Mouse (Mus musculus) right cerebral cortex, postnatal 10 days (tissue): ENCODE measurements at regions not wholly inside any gene's neighbourhood (a gene's known extent, or its start where the extent isn't known, plus 50 kb on each side); places are given as distances from the start of the nearest gene placed in this dataset.

Experiments used
- DNase-seq, 2 experiments: peaks; one replicate each; pipeline ENCODE4 v3.0.0; 2021; ENCODE audit warnings: low spot score in 2 of 2

DNA sequence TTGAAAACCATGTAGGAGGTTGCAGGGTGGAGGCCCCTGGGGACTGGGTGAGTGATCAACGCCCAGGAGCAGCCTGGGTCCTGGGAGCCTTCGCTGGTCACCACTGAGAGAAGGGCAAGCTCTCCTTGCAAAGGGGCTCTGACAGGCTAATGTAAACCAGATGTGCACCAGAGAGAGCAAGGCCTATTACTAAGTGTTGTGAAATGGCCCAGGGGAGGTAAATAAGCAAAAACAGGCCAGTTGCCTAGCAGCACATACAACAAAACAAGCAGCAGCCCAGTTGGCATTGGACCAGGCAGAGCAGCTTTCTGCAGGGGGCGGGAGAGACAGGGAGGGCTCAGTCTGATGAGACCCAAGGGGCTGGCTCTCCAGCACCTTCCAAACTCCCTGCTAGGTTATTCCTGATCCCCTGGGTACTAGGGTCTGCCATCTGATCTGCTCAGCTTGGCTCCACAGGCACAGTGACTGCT, 239.5 kb upstream of the Fggy start:
- peak; percentile 40 to 41 for DNase-seq

DNA sequence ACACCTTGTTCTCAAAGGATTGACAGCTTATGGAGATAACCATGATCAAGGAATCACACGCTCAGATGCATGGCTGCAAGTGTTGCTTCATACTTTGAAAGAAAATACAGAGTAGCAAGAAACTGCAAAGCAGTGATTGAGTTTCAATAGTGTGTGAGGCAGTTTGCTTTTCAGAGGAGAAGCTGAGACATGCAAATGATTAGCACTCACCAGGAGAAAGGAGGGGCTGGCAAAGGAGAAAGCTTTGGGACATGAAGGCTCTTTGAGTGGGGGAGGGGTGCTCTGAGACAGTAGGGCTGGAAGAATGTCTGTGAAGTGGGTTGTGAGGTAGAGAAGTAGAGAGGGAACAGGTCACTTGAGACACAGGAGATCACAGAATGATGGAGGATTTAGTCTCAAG, 238.7 kb upstream of the Fggy start:
- DNase-seq = no peak

- no peak for DNase-seq
Measured at GRCm38 (mm10) chr4:95319036-95319435, 238.3 kb upstream of the Fggy start.

- DNase-seq = no peak
Measured at GRCm38 (mm10) chr4:95325861-95326260, 231.4 kb upstream of the Fggy start.

DNA sequence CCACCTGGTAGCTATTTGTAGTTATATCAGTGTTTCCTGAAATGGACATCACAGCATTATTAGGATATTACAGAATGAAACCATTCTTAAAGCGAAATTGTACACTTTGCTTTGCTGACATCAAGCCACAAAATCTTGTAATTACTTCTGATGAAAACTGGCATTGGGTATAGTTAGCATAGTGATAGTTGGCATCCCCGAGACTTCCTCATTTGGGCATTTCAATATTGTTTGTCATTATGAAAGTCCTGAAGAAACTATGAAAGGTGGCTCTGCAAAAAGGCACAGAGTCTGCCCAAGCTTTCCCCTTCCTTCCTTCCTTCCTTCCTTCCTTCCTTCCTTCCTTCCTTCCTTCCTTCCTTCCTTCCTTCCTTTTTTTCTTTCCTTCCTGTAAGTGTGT, 217.5 kb upstream of the Fggy start:
- DNase-seq = no peak

- DNase-seq = no peak
Measured at GRCm38 (mm10) chr4:95340926-95341325, 216.4 kb upstream of the Fggy start.

DNA sequence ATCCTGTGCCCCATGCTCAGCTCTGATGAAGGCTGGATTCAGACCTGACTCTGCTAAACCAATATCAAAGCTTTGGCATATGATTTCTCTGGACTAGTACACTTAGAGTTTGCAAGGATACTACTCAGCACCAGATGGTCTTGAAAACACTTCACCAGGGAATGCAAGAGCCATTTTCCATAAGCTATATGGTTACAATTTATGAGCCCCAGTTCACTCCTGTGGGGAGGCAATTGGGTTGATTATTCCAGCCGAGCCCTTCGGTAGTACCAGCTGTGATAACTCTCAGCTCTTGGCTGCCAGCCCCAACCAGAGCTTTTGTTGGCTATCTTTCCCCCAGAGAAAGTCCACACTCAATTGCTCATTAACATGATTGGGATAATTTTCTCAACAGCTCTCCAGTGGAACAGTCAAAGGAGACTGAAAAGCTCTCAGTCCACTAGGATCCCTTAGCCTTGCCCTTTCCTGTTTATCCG, 210.5 kb upstream of the Fggy start:
- peak; percentile 57 to 65 for DNase-seq

- no peak for DNase-seq
Measured at GRCm38 (mm10) chr4:95347436-95347835, 209.9 kb upstream of the Fggy start.

DNA sequence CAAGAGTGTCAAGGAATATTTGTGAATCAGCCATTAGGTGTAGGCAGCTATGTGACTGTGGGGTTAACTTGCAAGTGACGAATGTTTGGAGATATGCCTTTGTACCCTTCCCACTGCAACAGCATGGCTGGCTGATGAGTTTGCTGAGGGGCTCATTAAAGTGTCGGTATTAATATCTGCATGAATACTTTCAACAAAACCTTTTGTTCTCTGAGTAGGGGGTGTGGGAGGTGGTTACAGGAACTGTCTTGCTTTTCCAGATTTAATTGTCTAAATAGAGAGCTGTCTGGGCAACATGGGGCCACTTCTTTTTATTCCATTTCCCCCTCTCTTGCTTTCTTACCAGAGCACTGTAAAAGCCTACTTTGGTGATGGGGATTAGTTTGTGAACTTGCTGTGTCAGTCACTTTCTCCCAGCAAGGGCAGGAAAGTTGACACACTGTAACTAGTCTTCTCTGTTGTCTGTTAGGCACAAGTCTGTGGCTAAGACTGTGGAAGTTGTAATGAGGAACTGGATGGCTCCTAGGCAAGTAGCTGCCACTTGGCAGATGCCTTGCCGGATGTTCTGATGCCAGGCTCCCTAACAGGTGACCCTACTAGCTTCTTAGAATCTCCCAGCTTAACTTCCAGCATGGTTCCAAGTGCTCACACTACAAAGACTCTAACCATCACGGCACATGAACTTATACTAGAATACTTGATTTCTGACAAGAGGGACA, 208.7 kb upstream of the Fggy start:
- peak in 1 of 2 experiments; percentile 18 for DNase-seq

DNA sequence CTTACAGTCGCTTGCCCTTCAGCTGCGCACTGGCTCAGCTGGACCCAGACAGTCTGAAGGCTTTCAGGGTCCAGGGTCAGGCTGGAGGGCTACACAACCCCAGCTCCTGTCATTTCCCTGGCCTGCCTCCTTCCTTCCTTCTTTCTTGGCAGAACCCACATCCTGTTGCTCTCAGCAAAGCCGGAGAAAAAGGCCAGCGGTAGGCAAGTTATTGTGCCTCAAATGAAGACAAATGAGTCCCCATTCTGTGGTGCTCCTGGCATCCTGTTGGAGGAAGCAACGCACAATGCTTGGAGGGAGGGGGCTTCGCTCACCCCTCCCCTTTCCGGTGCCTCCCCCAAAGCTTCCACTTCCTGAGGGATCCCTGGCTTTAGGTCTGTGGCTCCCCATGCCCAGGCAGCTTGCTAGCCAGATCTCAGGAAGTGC, 203.4 kb upstream of the Fggy start:
- DNase-seq = peak; percentile 43 to 53

- no peak for DNase-seq
Measured at GRCm38 (mm10) chr4:95358674-95359073, 198.6 kb upstream of the Fggy start.

DNA sequence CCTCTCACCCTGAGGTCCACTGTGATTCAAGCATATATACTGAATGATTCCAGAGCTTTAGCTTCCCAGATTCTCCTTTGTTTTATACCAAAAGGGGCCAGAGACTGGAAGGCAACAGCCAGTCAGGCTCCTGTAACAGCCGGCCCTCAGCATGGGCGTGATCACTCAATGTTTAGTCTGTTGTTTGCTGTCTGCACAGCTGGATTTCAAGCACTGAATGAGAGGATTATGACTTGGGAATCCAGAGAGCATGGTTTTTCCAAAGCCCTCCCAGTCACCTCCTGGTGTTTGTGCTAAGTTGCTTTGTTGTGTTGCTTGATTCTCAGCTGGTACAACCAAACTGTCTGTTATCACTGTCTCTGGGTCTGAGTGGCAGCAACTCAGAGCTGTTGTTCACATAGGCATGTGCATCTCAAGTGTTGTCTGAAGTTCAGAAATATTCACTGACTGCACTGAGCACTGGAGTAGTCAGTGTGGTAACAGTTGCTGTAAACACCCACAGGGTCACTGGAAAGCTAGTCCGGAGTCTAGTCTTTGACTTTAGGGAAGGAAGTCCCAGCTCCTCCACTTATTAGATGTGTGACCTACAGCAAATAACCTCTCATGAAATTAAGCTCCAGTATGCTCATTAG, 196.9 kb upstream of the Fggy start:
- DNase-seq = no peak

GRCm38 (mm10) chr4:95364376-95365082, 192.8 kb upstream of the Fggy start:
- no peak for DNase-seq

DNA sequence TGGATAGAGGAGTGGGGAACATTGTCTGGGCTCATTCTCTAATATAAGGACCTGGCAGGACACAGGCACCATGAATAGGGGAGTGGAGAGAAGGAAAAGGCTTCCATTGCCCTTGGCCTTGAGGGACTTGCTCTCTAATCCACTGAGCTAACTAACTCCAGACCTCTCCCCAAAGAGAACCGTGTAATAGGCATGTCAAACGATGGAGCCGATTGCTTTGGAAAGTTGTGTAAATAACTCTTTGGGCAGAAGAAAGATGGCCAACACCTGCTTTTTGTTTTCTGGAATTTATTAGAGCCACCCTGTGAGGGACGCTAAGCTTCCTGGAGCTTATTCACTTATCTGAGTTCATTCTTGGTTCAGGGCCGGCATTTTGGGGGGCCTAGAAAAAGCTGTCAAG, 180.9 kb upstream of the Fggy start:
- no peak for DNase-seq

DNA sequence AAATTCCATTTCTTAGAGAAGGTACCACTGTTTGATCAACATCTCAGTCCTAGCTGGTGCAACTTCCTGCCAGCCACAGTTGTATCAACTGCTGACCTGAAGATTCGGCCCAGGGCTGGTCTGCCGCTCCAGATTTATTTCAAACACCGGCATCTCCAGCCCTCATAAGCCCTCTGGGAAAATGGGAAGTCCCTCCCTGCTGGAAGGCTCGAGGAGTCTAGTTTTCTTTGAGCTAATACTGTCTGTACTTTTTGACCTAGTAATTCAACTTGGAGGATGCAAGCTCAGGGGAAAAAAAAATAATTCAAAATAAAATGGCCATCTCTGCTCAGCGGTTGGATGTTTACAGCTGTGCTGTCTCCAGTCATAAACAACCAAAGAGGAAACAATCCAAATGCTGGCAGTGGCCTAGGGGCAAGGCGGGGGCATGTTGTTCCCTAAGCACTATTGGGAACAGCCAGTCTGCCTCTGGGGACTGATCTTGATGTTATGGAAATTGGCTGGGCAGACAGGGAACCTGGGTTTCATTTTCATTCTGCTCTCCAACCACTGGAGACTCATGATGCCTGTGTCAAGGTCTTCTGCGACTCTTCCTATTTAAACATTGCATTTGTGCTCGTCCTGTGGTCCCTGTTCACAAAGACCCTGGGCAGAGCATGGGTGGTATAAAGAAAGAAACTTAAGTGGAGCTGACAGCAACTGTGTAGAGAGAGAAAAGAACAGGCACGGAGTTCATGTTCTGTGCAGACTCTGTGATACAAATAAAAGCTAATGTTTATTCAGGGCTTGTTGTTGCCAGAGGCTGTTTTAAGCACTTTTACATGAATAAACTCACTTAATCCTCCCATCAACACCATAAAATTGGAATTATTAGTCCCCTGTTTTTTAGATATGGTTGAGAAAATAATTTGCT, 179.8 kb upstream of the Fggy start:
- DNase-seq = no peak

GRCm38 (mm10) chr4:95378645-95379044, 178.7 kb upstream of the Fggy start:
- no peak for DNase-seq

- DNase-seq = no peak
Measured at GRCm38 (mm10) chr4:95383216-95383892, 174.0 kb upstream of the Fggy start.

- DNase-seq = no peak
Measured at GRCm38 (mm10) chr4:95385552-95385951, 171.8 kb upstream of the Fggy start.

DNA sequence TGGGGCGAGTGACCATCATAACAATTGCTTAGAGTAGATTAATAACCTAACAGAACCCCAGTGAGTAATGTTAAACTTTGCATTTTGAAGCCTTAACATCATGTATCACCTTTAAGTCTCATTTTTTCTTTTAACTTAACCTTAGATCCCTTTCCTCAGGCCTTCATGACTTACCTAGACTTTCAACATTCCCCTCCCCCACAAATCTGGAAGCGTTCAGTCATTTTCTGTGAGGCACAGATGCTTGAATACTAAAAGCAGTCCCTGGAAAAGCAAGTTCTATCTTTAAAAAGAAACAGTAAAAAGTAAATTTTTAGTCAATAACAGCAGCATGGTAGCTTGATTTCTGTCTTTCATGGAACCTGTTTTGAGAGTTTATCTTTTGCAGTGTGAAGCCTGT, 171.3 kb upstream of the Fggy start:
- DNase-seq = no peak

DNA sequence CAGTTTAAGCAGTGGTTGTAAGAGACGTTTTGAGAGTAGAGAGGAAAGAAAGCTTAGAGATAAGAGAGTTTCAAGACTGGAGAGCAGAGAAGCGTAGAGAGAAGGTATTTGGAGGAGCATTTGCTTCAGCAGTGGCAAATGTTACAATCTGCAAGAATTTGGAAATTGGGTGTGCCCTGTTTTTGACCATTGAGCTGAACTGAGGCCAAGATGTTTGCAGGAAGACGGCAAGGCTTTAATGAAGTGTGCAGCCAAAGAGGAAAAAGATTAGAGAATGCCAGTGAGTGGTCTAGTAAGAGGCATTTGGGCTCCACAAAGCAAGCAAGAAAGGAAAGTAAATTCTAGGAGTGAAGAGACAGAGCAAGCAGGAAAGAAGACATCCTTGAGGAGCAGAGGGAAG, 168.8 kb upstream of the Fggy start:
- DNase-seq = no peak

GRCm38 (mm10) chr4:95389647-95390046, 167.7 kb upstream of the Fggy start:
- DNase-seq = no peak
